Mouse (Mus musculus) MEL (cell line): Measurements from ENCODE around the gene Ccl12. TPM values are rescaled to one million over a fixed set of nuclear protein-coding genes. Genes with fewer than 3 reads are reported as not detected.

Experiments used
- DNase-seq: peaks from one replicate; pipeline ENCODE4 v3.0.0; 2011; ENCODE audit warnings: low read depth, low spot score
- H3K27ac ChIP-seq: 2 replicates; pipeline ENCODE4 v1.5.1; 2012; ENCODE audit warnings: low read depth, mild to moderate bottlenecking, control low read depth, low read length, moderate library complexity; ENCODE audit not compliant: control insufficient read depth
- H3K27me3 ChIP-seq, 2 experiments: fragments of 150-350 bp in 1 of 2; sonication (generic) in 1 of 2; 2 replicates each; pipeline ENCODE4 v1.6.1; 2012; ENCODE audit warnings: low read length in 2 of 2, mild to moderate bottlenecking in 2 of 2, improper control_type of control experiment in 1 of 2, moderate library complexity in 1 of 2; ENCODE audit not compliant: insufficient read depth in 2 of 2, control insufficient read depth in 1 of 2
- H3K36me3 ChIP-seq, 2 experiments: 2 replicates each; pipeline ENCODE4 v1.6.1; 2012 to 2014; ENCODE audit warnings: low read length in 2 of 2, improper control_type of control experiment in 1 of 2, inconsistent platforms in 1 of 2, mild to moderate bottlenecking in 1 of 2; ENCODE audit not compliant: insufficient read depth in 2 of 2, control insufficient read depth in 1 of 2
- H3K4me1 ChIP-seq, 2 experiments: fragments of 150-350 bp in 1 of 2; sonication (generic) in 1 of 2; 2 replicates each; pipeline ENCODE4 v1.6.1; 2012; ENCODE audit warnings: low read length in 2 of 2, improper control_type of control experiment in 1 of 2, mild to moderate bottlenecking in 1 of 2; ENCODE audit not compliant: insufficient read depth in 2 of 2, control insufficient read depth in 1 of 2
- H3K4me3 ChIP-seq, 2 experiments: fragments of 150-350 bp in 1 of 2; sonication (generic) in 1 of 2; 2 replicates each; pipeline ENCODE4 v1.5.1; 2012; ENCODE audit warnings: low read depth in 2 of 2, low read length in 2 of 2, mild to moderate bottlenecking in 2 of 2, moderate library complexity in 2 of 2, control low read depth in 1 of 2, improper control_type of control experiment in 1 of 2; ENCODE audit not compliant: control insufficient read depth in 1 of 2, insufficient read depth in 1 of 2
- H3K79me2 ChIP-seq: 2 replicates; pipeline ENCODE4 v1.6.1; 2012; ENCODE audit warnings: mild to moderate bottlenecking, low read length, moderate library complexity; ENCODE audit not compliant: control insufficient read depth, poor library complexity, insufficient read depth
- H3K9ac ChIP-seq: 2 replicates; pipeline ENCODE4 v1.6.1; 2012; ENCODE audit warnings: low read depth, mild to moderate bottlenecking, control low read depth, low read length, moderate library complexity; ENCODE audit not compliant: control insufficient read depth, poor library complexity, severe bottlenecking
- H3K9me3 ChIP-seq: fragments of 150-350 bp; sonication (generic); replicated peaks from 2 replicates; pipeline ENCODE4 v1.6.1; 2012; ENCODE audit warnings: mild to moderate bottlenecking, low read length, improper control_type of control experiment, moderate library complexity; ENCODE audit not compliant: insufficient read depth
- BHLHE40 ChIP-seq: IDR thresholded peaks from 2 replicates; pipeline ENCODE4 v1.6.1; 2012; ENCODE audit warnings: low read depth, mild to moderate bottlenecking, inconsistent platforms, low read length, improper control_type of control experiment, borderline replicate concordance
- CHD1 ChIP-seq: IDR thresholded peaks from 2 replicates; pipeline ENCODE4 v1.6.1; 2012; ENCODE audit warnings: low read depth, mild to moderate bottlenecking, inconsistent platforms, low read length, improper control_type of control experiment
- CTCF ChIP-seq, 3 experiments: IDR thresholded peaks in 2 of 3; conservative IDR thresholded peaks in 1 of 3; 2 replicates each; pipeline ENCODE4 v1.5.1; 2011 to 2012; ENCODE audit warnings: low read length in 3 of 3, low read depth in 2 of 3, mild to moderate bottlenecking in 2 of 3, improper control_type of control experiment in 1 of 3, inconsistent platforms in 1 of 3, mixed read lengths in 1 of 3, moderate library complexity in 1 of 3; ENCODE audit not compliant: control insufficient read depth in 1 of 3, insufficient read depth in 1 of 3, poor library complexity in 1 of 3, severe bottlenecking in 1 of 3
- ELF1 ChIP-seq: IDR thresholded peaks from 2 replicates; pipeline ENCODE4 v1.6.1; 2014; ENCODE audit warnings: low read depth, mild to moderate bottlenecking, inconsistent platforms, low read length, improper control_type of control experiment, moderate library complexity
- ETS1 ChIP-seq: IDR thresholded peaks from 2 replicates; pipeline ENCODE4 v1.6.1; 2012; ENCODE audit warnings: low read depth, mild to moderate bottlenecking, inconsistent platforms, low read length, improper control_type of control experiment, moderate library complexity
- GABPA ChIP-seq: IDR thresholded peaks from 2 replicates; pipeline ENCODE4 v1.6.1; 2012; ENCODE audit warnings: low read depth, mild to moderate bottlenecking, inconsistent platforms, low read length, improper control_type of control experiment, moderate library complexity
- JUND ChIP-seq: IDR thresholded peaks from 2 replicates; pipeline ENCODE4 v1.6.1; 2011; ENCODE audit warnings: low read depth, mild to moderate bottlenecking, improper control_type of control experiment, low read length
- KAT2A ChIP-seq: conservative IDR thresholded peaks from 2 replicates; pipeline ENCODE4 v1.6.1; 2012; ENCODE audit warnings: low read depth, low read length, improper control_type of control experiment, inconsistent platforms
- MAFK ChIP-seq: IDR thresholded peaks from 2 replicates; pipeline ENCODE4 v1.6.1; 2011; ENCODE audit warnings: low read depth, mild to moderate bottlenecking, low read length, improper control_type of control experiment, borderline replicate concordance
- MAX ChIP-seq: IDR thresholded peaks from 2 replicates; pipeline ENCODE4 v1.6.1; 2011; ENCODE audit warnings: low read length, improper control_type of control experiment
- MYC ChIP-seq: IDR thresholded peaks from 2 replicates; pipeline ENCODE4 v1.6.1; 2011; ENCODE audit warnings: low read depth, mild to moderate bottlenecking, low read length, improper control_type of control experiment, moderate library complexity
- NRF1 ChIP-seq: IDR thresholded peaks from 2 replicates; pipeline ENCODE4 v1.6.1; 2014; ENCODE audit warnings: low read depth, mild to moderate bottlenecking, inconsistent platforms, low read length, improper control_type of control experiment, moderate library complexity; ENCODE audit not compliant: poor library complexity, insufficient read depth, severe bottlenecking
- POLR2A ChIP-seq, 2 experiments: IDR thresholded peaks; 2 replicates each; pipeline ENCODE4 v1.6.1; 2011 to 2012; ENCODE audit warnings: low read length in 2 of 2, mild to moderate bottlenecking in 2 of 2, control low read depth in 1 of 2, improper control_type of control experiment in 1 of 2, low read depth in 1 of 2, moderate library complexity in 1 of 2; ENCODE audit not compliant: control insufficient read depth in 1 of 2, insufficient read depth in 1 of 2, poor library complexity in 1 of 2
- POLR2AphosphoS2 ChIP-seq: IDR thresholded peaks from 2 replicates; pipeline ENCODE4 v1.6.1; 2011; ENCODE audit warnings: low read length, improper control_type of control experiment
- POLR2AphosphoS5 ChIP-seq: IDR thresholded peaks from 2 replicates; pipeline ENCODE4 v1.6.1; 2012; ENCODE audit warnings: low read depth, borderline replicate concordance, mild to moderate bottlenecking, inconsistent platforms, low read length, moderate library complexity, mixed read lengths
- RAD21 ChIP-seq: IDR thresholded peaks from 2 replicates; pipeline ENCODE4 v1.6.1; 2011; ENCODE audit warnings: mild to moderate bottlenecking, low read depth, low read length, improper control_type of control experiment
- SIN3A ChIP-seq: IDR thresholded peaks from 2 replicates; pipeline ENCODE4 v1.6.1; 2012; ENCODE audit warnings: low read length, improper control_type of control experiment, inconsistent platforms
- SMC3 ChIP-seq: IDR thresholded peaks from 2 replicates; pipeline ENCODE4 v1.6.1; 2011; ENCODE audit warnings: low read depth, low read length, improper control_type of control experiment
- TCF12 ChIP-seq: IDR thresholded peaks from 2 replicates; pipeline ENCODE4 v1.6.1; 2014; ENCODE audit warnings: low read depth, mild to moderate bottlenecking, inconsistent platforms, low read length, improper control_type of control experiment, moderate library complexity
- UBTF ChIP-seq: IDR thresholded peaks from 2 replicates; pipeline ENCODE4 v1.6.1; 2012; ENCODE audit warnings: low read depth, mild to moderate bottlenecking, inconsistent platforms, low read length, improper control_type of control experiment, moderate library complexity, borderline replicate concordance; ENCODE audit not compliant: insufficient read depth
- USF2 ChIP-seq, 2 experiments: IDR thresholded peaks; 2 replicates each; pipeline ENCODE4 v1.6.1; 2011 to 2012; ENCODE audit warnings: improper control_type of control experiment in 2 of 2, low read length in 2 of 2, borderline replicate concordance in 1 of 2, inconsistent platforms in 1 of 2, low read depth in 1 of 2, mild to moderate bottlenecking in 1 of 2; ENCODE audit not compliant: insufficient read depth in 1 of 2
- ZC3H11A ChIP-seq: IDR thresholded peaks from 2 replicates; pipeline ENCODE4 v1.6.1; 2012; ENCODE audit warnings: low read depth, mild to moderate bottlenecking, inconsistent platforms, low read length, improper control_type of control experiment
- ZMIZ1 ChIP-seq: IDR thresholded peaks from 2 replicates; pipeline ENCODE4 v1.6.1; 2012; ENCODE audit warnings: low read depth, mild to moderate bottlenecking, inconsistent platforms, low read length, improper control_type of control experiment, moderate library complexity
- ZNF384 ChIP-seq: IDR thresholded peaks from 2 replicates; pipeline ENCODE4 v1.6.1; 2012; ENCODE audit warnings: low read depth, mild to moderate bottlenecking, inconsistent platforms, low read length, improper control_type of control experiment
- polyA plus RNA-seq, 2 experiments: library from polyadenylated mRNA; stranded (reverse) in 1 of 2; unstranded in 1 of 2; fragments of >175 nt in 1 of 2; fragments of >200 nt in 1 of 2; gene quantifications; 2 replicates each; pipeline versions ENCODE4 v1.2.1 to v1.2.4; 2012; ENCODE audit warnings: low replicate concordance in 2 of 2, low read depth in 1 of 2; ENCODE audit not compliant: insufficient read length in 2 of 2, insufficient read depth in 1 of 2, missing spikeins in 1 of 2
- total RNA-seq: library from RNA; depleted of rRNA; stranded (reverse); fragments of 300-350 nt; gene quantifications from 2 replicates; pipeline ENCODE4 v1.2.3, GENCODE M21; 2012

Ccl12 gene
- total and polyA plus RNA-seq, 3 experiments: not detected

DNA sequence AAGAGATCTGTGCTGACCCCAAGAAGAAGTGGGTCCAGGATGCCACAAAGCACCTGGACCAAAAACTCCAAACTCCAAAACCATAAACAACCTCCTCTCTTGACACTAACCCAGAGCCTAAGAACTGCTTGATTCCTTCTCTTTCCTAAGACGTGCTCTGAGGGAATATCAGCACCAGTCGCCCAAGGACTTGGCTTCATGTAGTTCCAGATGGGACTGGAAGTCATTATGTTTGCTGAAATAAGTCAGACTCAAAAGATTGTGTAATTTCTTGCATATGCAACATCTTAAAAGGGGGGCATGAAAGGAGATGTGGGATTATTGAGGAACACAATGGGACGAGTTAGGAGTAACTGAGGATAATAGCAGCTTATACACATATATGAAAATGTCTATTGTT is 39.4 kb upstream of the Ccl12 start:
- Histone ChIP-seq H3K27ac (no peak overlapping the region), H3K9me3 (no peaks in the 10 kb centered on the region), H3K4me1 (no peaks in the 10 kb centered on the region), H3K27me3 (no peaks in the 10 kb centered on the region), H3K79me2 (no peaks in the 10 kb centered on the region), H3K4me3 (no peak overlapping the region), H3K36me3 (no peaks in the 10 kb centered on the region), H3K9ac (no peak overlapping the region)
- no peak for DNase-seq
- TF ChIP-seq SIN3A (no peak), POLR2A (IDR thresholded peaks at IDR 0.05; ENCODE audit: control insufficient read depth in 1 of 2, insufficient read depth in 1 of 2, low read depth in 1 of 2, low read length in 2 of 2, poor library complexity in 1 of 2) (no peak), ZC3H11A (no peak), ETS1 (no peak), MAFK (no peak), ZNF384 (no peak), JUND (no peak), ELF1 (no peak), ZMIZ1 (no peak), CTCF (IDR thresholded peaks at IDR 0.05 in 2 of 3, conservative IDR thresholded peaks at IDR 0.05 in 1 of 3; ENCODE audit: control insufficient read depth in 1 of 3, insufficient read depth in 1 of 3, low read depth in 2 of 3, low read length in 3 of 3, poor library complexity in 1 of 3, severe bottlenecking in 1 of 3) (no peak), MAX (no peak), GABPA (no peak), POLR2AphosphoS5 (no peak), KAT2A (no peak), BHLHE40 (no peak), SMC3 (no peak), CHD1 (no peak), POLR2AphosphoS2 (no peak)

GRCm38 (mm10) chr11:82063454-82063853 is 38.2 kb upstream of the Ccl12 start:
- DNase-seq: no peak
- Histone ChIP-seq H3K4me1 (no peaks in the 10 kb centered on the region), H3K79me2 (no peaks in the 10 kb centered on the region), H3K27ac (no peak overlapping the region), H3K27me3 (no peaks in the 10 kb centered on the region), H3K9me3 (no peaks in the 10 kb centered on the region), H3K36me3 (no peaks in the 10 kb centered on the region), H3K9ac (no peak overlapping the region), H3K4me3 (no peak overlapping the region)
- TF ChIP-seq CHD1 (no peak), GABPA (no peak), USF2 (IDR thresholded peaks at IDR 0.05; ENCODE audit: borderline replicate concordance in 1 of 2, insufficient read depth in 1 of 2, low read depth in 1 of 2, low read length in 2 of 2) (no peak), MYC (no peak), UBTF (no peak), TCF12 (no peak), KAT2A (no peak), BHLHE40 (no peak), ZC3H11A (no peak), ZNF384 (no peak), MAFK (no peak), NRF1 (no peak), RAD21 (no peak)
